Mouse (Mus musculus) intestine, postnatal 0 days (tissue): ENCODE results near the gene Rab20. TPM values are rescaled to one million over a fixed set of nuclear protein-coding genes. Genes with fewer than 3 reads are reported as not detected.

Experiments
- ATAC-seq: fragments of 200-750 bp; cut with Nextera tagmentation; 2 replicates; pipeline ENCODE4 v1.8.0; 2017; ENCODE audit warnings: mild to moderate bottlenecking, moderate TSS enrichment, moderate library complexity
- H3K27ac ChIP-seq: fragments of 300-500 bp; sonication (generic); 2 replicates; pipeline ENCODE4 v1.5.1; 2014; ENCODE audit warnings: mild to moderate bottlenecking, low read depth, low read length, moderate library complexity
- H3K27me3 ChIP-seq: fragments of 300-500 bp; sonication (generic); replicated peaks from 2 replicates; pipeline ENCODE4 v1.6.1; 2014; ENCODE audit warnings: low read length, mixed read lengths; ENCODE audit not compliant: control insufficient read depth, insufficient read depth
- H3K36me3 ChIP-seq: fragments of 300-500 bp; sonication (generic); 2 replicates; pipeline ENCODE4 v1.6.1; 2014; ENCODE audit warnings: mild to moderate bottlenecking, moderate library complexity; ENCODE audit not compliant: control insufficient read depth, insufficient read depth
- H3K4me1 ChIP-seq: fragments of 300-500 bp; sonication (generic); replicated peaks from 2 replicates; pipeline ENCODE4 v1.6.1; 2014; ENCODE audit warnings: antibody characterized with exemption, low read length, mixed read lengths; ENCODE audit not compliant: control insufficient read depth, insufficient read depth
- H3K4me2 ChIP-seq: fragments of 300-500 bp; sonication (generic); replicated peaks from 2 replicates; pipeline ENCODE4 v1.6.1; 2014; ENCODE audit warnings: low read depth, mild to moderate bottlenecking, moderate library complexity
- H3K4me3 ChIP-seq: fragments of 300-500 bp; sonication (generic); 2 replicates; pipeline ENCODE4 v1.5.1; 2014; ENCODE audit warnings: low read depth, low read length
- H3K9ac ChIP-seq: fragments of 300-500 bp; sonication (generic); 2 replicates; pipeline ENCODE4 v1.6.1; 2014; ENCODE audit warnings: mild to moderate bottlenecking, low read depth, low read length
- H3K9me3 ChIP-seq: fragments of 300-500 bp; sonication (generic); 2 replicates; pipeline ENCODE4 v1.6.1; 2016; ENCODE audit warnings: mixed run types; ENCODE audit not compliant: control insufficient read depth
- CTCF ChIP-seq: sonication (generic); IDR thresholded peaks from 2 replicates; pipeline ENCODE4 v1.5.1; 2016; ENCODE audit warnings: low read depth, mild to moderate bottlenecking, control low read depth, antibody characterized with exemption, moderate library complexity
- WGBS: fragments of 180-500 bp; shearing (Covaris S2); extraction: QIAGEN DNeasy Blood & Tissue Kit; methylation state at CpG from one replicate; pipeline ENCODE4 v1.1.7; 2014; 5-methylcytosine and 5-hydroxymethylcytosine counted together
- polyA plus RNA-seq: library from polyadenylated mRNA; unstranded; fragments of >200 nt; fragmentation: Nextera tagmentation; extraction: Ambion mirVana; gene quantifications from 2 replicates; pipeline ENCODE4 v1.2.1, GENCODE M21; 2015

Gene Rab20
- polyA plus RNA-seq, 1 experiment from 2014 or later, result 43.5 TPM

GRCm38 (mm10) chr8:11463541-11463888 lies 15.0 kb downstream of the Rab20 start:
- Histone ChIP-seq H3K9me3 (no peaks in the 10 kb centered on the region), H3K4me2 (no peak overlapping the region), H3K36me3 (peaks cover 6% of the 10 kb centered on the region), H3K4me3 (no peak overlapping the region), H3K27ac (peak overlapping the region; percentile 85), H3K4me1 (peaks cover 15% of the 10 kb centered on the region), H3K27me3 (no peaks in the 10 kb centered on the region), H3K9ac (no peak overlapping the region)
- WGBS, result 84% methylated on average over 2 of the region's 2 CpGs
- ATAC-seq, result no peak
- no peak for TF ChIP-seq CTCF

- WGBS, result 87% methylated on average over 4 of the region's 4 CpGs
These were observed 15.9 kb downstream of the Rab20 start for GRCm38 (mm10) chr8:11462641-11463040.

DNA sequence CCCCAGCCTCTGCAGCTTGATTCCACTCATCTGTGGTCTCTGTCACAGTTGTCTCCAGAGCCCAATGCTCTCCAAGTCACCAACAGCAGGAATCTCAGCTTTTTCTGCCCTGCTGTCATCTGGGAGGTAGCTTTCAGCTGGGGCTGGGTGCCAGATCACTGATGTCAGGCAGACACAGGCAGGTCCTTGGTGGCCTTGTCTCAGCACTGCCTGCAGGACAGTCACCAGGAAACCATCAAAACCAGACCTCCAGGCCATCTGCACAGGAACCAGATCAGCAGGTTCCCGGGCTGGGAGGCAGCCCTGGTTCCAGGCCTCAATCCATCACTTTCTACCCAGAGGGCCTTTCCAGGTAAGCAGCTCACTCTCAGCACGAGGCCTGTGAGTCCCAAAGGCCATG lies 16.7 kb downstream of the Rab20 start:
- H3K27ac ChIP-seq, result no peak overlapping the region
- WGBS, result 46% methylated on average over 2 of the region's 2 CpGs
- peaks cover 17% of the 10 kb centered on the region for H3K4me1 ChIP-seq
- no peak overlapping the region for H3K9ac ChIP-seq
- no peaks in the 10 kb centered on the region for H3K36me3 ChIP-seq
- H3K4me2 ChIP-seq, result no peak overlapping the region
- no peaks in the 10 kb centered on the region for H3K27me3 ChIP-seq
- no peaks in the 10 kb centered on the region for H3K9me3 ChIP-seq
- no peak overlapping the region for H3K4me3 ChIP-seq
- ATAC-seq, result no peak
- no peak for TF ChIP-seq CTCF

More at GRCm38 (mm10) chr8:11462641-11463040, 15.9 kb downstream of the Rab20 start:
- H3K27me3 ChIP-seq, result no peaks in the 10 kb centered on the region
- H3K27ac ChIP-seq, result no peak overlapping the region
- no peak for TF ChIP-seq CTCF
- H3K4me3 ChIP-seq, result no peak overlapping the region
- H3K9me3 ChIP-seq, result no peaks in the 10 kb centered on the region
- peaks cover 6% of the 10 kb centered on the region for H3K36me3 ChIP-seq
- H3K4me1 ChIP-seq, result peaks cover 17% of the 10 kb centered on the region
- no peak overlapping the region for H3K4me2 ChIP-seq
- no peak overlapping the region for H3K9ac ChIP-seq
- ATAC-seq, result no peak

GRCm38 (mm10) chr8:11460934-11461333 lies 17.6 kb downstream of the Rab20 start:
- Histone ChIP-seq H3K27ac (no peak overlapping the region), H3K4me2 (no peak overlapping the region), H3K27me3 (no peaks in the 10 kb centered on the region), H3K4me3 (no peak overlapping the region), H3K4me1 (peaks cover 17% of the 10 kb centered on the region), H3K36me3 (no peaks in the 10 kb centered on the region), H3K9me3 (no peaks in the 10 kb centered on the region), H3K9ac (no peak overlapping the region)
- 35% methylated on average over 2 of the region's 2 CpGs for WGBS
- no peak for TF ChIP-seq CTCF
- no peak for ATAC-seq

DNA sequence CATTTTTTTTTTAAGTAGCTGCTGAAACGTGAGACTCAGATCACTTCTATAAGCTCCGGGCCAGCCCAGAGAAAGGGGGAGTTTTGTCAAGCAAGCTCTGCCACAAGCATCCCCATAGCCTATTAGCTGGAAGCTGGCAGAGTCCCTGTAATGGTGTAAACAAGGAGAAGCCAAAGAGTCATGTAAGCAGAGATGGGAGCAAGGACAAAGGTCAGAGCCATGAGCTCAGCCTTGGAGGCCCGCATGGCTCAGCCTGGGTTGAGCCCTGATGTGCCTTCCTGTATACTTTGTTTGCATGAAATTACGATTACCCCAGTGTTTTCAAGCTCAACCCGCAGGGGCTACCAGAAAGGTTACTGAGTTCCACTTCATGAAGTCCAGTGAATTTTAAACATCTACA lies 19.5 kb downstream of the Rab20 start:
- Histone ChIP-seq H3K27me3 (no peaks in the 10 kb centered on the region), H3K4me3 (no peak overlapping the region), H3K27ac (peak overlapping the region; percentile 89), H3K9ac (peak overlapping the region; percentile 37; the same call in 1 of the 2 replicates), H3K4me1 (peaks cover 11% of the 10 kb centered on the region), H3K4me2 (peak overlapping the region; percentile 35), H3K36me3 (peaks cover 2% of the 10 kb centered on the region; the same call in 1 of the 2 replicates), H3K9me3 (no peaks in the 10 kb centered on the region)
- 15% methylated on average over 5 of the region's 5 CpGs for WGBS
- peak; percentile 73 for ATAC-seq
- no peak for TF ChIP-seq CTCF

DNA sequence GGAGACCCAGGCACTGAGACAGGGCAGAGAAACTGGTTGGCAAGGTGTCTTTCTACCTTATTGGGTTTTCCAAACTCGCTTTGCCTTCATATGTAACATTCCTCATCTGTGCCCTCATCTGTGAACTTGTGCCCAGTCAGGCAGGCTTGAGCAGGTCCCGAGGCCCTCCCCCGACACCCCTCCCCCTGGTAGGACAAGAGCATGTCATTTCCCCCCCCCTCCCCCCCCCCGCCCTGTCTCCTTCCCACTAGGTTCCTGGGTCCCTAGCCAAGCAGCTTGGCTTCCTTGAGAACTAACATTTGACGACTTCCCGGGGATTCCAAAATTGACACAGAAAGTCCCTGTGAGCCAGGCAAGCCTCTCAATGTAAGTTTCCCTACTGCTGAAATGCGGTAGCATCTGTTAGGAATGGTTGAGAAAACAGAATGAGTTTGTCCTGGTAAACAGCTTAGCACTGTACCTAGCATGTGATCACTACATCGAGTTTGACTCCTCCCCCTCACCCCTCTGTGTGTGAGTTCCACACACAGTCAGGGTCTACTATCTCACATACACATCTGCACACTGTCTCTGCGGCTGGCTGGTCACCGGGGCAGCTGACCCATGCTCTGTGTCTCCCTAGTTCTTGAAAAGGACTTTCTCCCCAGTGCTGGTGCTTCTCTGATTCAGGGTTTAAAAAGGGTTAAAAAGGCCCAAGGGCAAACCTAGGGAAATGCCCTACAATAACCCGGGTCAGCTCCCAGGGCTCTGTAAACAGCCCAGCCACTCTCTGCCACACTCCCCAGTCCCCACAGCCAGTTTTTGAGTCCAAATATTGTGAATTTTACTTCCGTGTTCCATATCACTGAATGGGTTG lies 20.3 kb downstream of the Rab20 start:
- WGBS, result 34% methylated on average over 12 of the region's 12 CpGs
- TF ChIP-seq CTCF, result no peak
- Histone ChIP-seq H3K27me3 (no peaks in the 10 kb centered on the region), H3K4me1 (peaks cover 11% of the 10 kb centered on the region), H3K4me3 (no peak overlapping the region), H3K4me2 (peak overlapping the region; percentile 35), H3K9ac (peak overlapping the region; percentile 37; the same call in 1 of the 2 replicates), H3K9me3 (no peaks in the 10 kb centered on the region), H3K36me3 (peaks cover 7% of the 10 kb centered on the region; the same call in 1 of the 2 replicates), H3K27ac (peak overlapping the region; percentile 89)
- peak; percentile 52 for ATAC-seq
